Mouse (Mus musculus): ENCODE results near the gene Poglut1.

Poglut1 gene

GRCm38 (mm10) chr16:38475681-38476311, 74.3 kb downstream of the Poglut1 start:
- no peak for DNase-seq (ENCODE audit: low read depth, low spot score)

Measured in brain, embryonic 18.5 days (tissue).